9 mouse cellular contexts compared by ENCODE assay signal in genomic region chr2:167851216-167851896, GRCm38 (mm10).
DNase-seq lines count a peak whose midpoint lies in the region; ATAC-seq and TF ChIP-seq lines count a peak whose summit lies in the region.
"Had no signal": no experiment of that assay in that cellular context is flagged by ENCODE, and none has a peak within 500 bp of the region (broad histone marks: within the 10 kb centered on the region; RNA-seq: fewer than 3 reads in every experiment).

No protein-coding gene starts in this region.

- DNase-seq in midbrain, embryonic 10.5 days (ENCODE audit: low spot score): peak; percentile 34
- DNase-seq in midbrain, embryonic 11.5 days (ENCODE audit: low spot score, missing footprints): no peak
- DNase-seq in kidney, postnatal 36 days: peak; percentile 78 to 95
- DNase-seq in cerebellum, postnatal 4 days (ENCODE audit: low spot score in 2 of 2): no peak
- no peak for DNase-seq in left cerebral cortex, adult 18-20 months (ENCODE audit: low spot score in 2 of 2)
- no peak for DNase-seq in forebrain, postnatal 0 days

- H3K4me3 ChIP-seq in midbrain, embryonic 10.5 days: no peak overlapping the region
- H3K4me3 ChIP-seq in midbrain, embryonic 11.5 days (ENCODE audit: low read depth, low read length): no peak overlapping the region
- H3K4me3 ChIP-seq in heart, embryonic 11.5 days (ENCODE audit: low read depth, low read length): no peak overlapping the region
- H3K4me3 ChIP-seq in stomach, embryonic 16.5 days (replicated peaks; ENCODE audit: low read length): no peak overlapping the region
- no peak overlapping the region for H3K4me3 ChIP-seq in forebrain, postnatal 0 days (ENCODE audit: low read depth, low read length)
- H3K4me3 ChIP-seq: midbrain, embryonic 12.5 days had no signal

- no peak overlapping the region for H3K9ac ChIP-seq in midbrain, embryonic 11.5 days (ENCODE audit: low read length)
- H3K9ac ChIP-seq in heart, embryonic 11.5 days (ENCODE audit: low read depth, low read length): peak overlapping the region; percentile 47; the same call in 1 of the 2 replicates
- H3K9ac ChIP-seq in stomach, embryonic 16.5 days (ENCODE audit: low read length): peak overlapping the region; percentile 50
- H3K9ac ChIP-seq in forebrain, postnatal 0 days: no peak overlapping the region
- H3K9ac ChIP-seq: midbrain, embryonic 12.5 days had no signal

- peak overlapping the region; percentile 70 for H3K27ac ChIP-seq in midbrain, embryonic 10.5 days (replicated peaks)
- H3K27ac ChIP-seq in midbrain, embryonic 11.5 days (ENCODE audit: low read depth, low read length): no peak overlapping the region
- peak overlapping the region; percentile 76 for H3K27ac ChIP-seq in heart, embryonic 11.5 days (ENCODE audit: low read depth, low read length)
- H3K27ac ChIP-seq in stomach, embryonic 16.5 days (ENCODE audit: low read length): no peak overlapping the region
- no peak overlapping the region for H3K27ac ChIP-seq in forebrain, postnatal 0 days (ENCODE audit: low read depth, low read length)
- H3K27ac ChIP-seq: midbrain, embryonic 12.5 days had no signal

- H3K4me1 ChIP-seq in midbrain, embryonic 10.5 days: peaks cover 16% of the 10 kb centered on the region
- H3K4me1 ChIP-seq in midbrain, embryonic 11.5 days (ENCODE audit: control insufficient read depth, insufficient read depth, low read length): peaks cover 4% of the 10 kb centered on the region; the same call in 1 of the 2 replicates
- H3K4me1 ChIP-seq in heart, embryonic 11.5 days (ENCODE audit: control insufficient read depth, insufficient read depth, low read length): peaks cover 45% of the 10 kb centered on the region
- peaks cover 21% of the 10 kb centered on the region; the same call in 1 of the 2 replicates for H3K4me1 ChIP-seq in stomach, embryonic 16.5 days (ENCODE audit: control insufficient read depth, insufficient read depth, low read length)
- H3K4me1 ChIP-seq in forebrain, postnatal 0 days (ENCODE audit: insufficient read depth): no peaks in the 10 kb centered on the region

- no peaks in the 10 kb centered on the region; the same call in 1 of the 2 replicates for H3K27me3 ChIP-seq in midbrain, embryonic 10.5 days (ENCODE audit: low read depth, poor library complexity, severe bottlenecking)
- no peaks in the 10 kb centered on the region for H3K27me3 ChIP-seq in midbrain, embryonic 11.5 days (ENCODE audit: control insufficient read depth, insufficient read depth, low read length)
- no peaks in the 10 kb centered on the region for H3K27me3 ChIP-seq in heart, embryonic 11.5 days (ENCODE audit: control insufficient read depth, insufficient read depth, low read length)
- H3K27me3 ChIP-seq in stomach, embryonic 16.5 days (ENCODE audit: control insufficient read depth, insufficient read depth, low read length): no peaks in the 10 kb centered on the region
- H3K27me3 ChIP-seq in forebrain, postnatal 0 days (ENCODE audit: insufficient read depth, low read length): no peaks in the 10 kb centered on the region
- H3K27me3 ChIP-seq: midbrain, embryonic 12.5 days had no signal

- ATAC-seq in midbrain, embryonic 11.5 days (ENCODE audit: low FRiP score): no peak
- peak; percentile 28 for ATAC-seq in heart, embryonic 11.5 days (replicated peaks; ENCODE audit: insufficient number of reproducible peaks, low FRiP score, low TSS enrichment)
- ATAC-seq in stomach, embryonic 16.5 days (ENCODE audit: insufficient read depth, low FRiP score): no peak
- no peak for ATAC-seq in forebrain, postnatal 0 days

- no peak overlapping the region for H3K4me2 ChIP-seq in midbrain, embryonic 11.5 days
- H3K4me2 ChIP-seq in heart, embryonic 11.5 days: peak overlapping the region; percentile 25; the same call in 1 of the 2 replicates
- no peak overlapping the region for H3K4me2 ChIP-seq in stomach, embryonic 16.5 days (ENCODE audit: low read depth, low read length)
- H3K4me2 ChIP-seq in forebrain, postnatal 0 days (ENCODE audit: low read depth): no peak overlapping the region
- H3K4me2 ChIP-seq: midbrain, embryonic 12.5 days had no signal

- TF ChIP-seq CTCF in forebrain, postnatal 0 days (IDR thresholded peaks at IDR 0.05; ENCODE audit: low read depth): no peak

- WGBS in midbrain, embryonic 10.5 days: 30% methylated on average over 11 of the region's 11 CpGs
- 32% methylated on average over 11 of the region's 11 CpGs for WGBS in midbrain, embryonic 11.5 days
- 12% methylated on average over 11 of the region's 11 CpGs for WGBS in heart, embryonic 11.5 days (ENCODE audit: insufficient replicate concordance)
- WGBS in stomach, embryonic 16.5 days: 33% methylated on average over 11 of the region's 11 CpGs
- WGBS in forebrain, postnatal 0 days: 44% methylated on average over 11 of the region's 11 CpGs

- no peaks in the 10 kb centered on the region for H3K36me3 ChIP-seq in midbrain, embryonic 10.5 days
- H3K36me3 ChIP-seq in midbrain, embryonic 11.5 days (ENCODE audit: control insufficient read depth, insufficient read depth, low read length): no peaks in the 10 kb centered on the region
- no peaks in the 10 kb centered on the region for H3K36me3 ChIP-seq in heart, embryonic 11.5 days (ENCODE audit: control insufficient read depth, insufficient read depth, low read length)
- no peaks in the 10 kb centered on the region for H3K36me3 ChIP-seq in stomach, embryonic 16.5 days (ENCODE audit: control insufficient read depth, insufficient read depth, low read length)
- H3K36me3 ChIP-seq in forebrain, postnatal 0 days (ENCODE audit: insufficient read depth): no peaks in the 10 kb centered on the region
- H3K36me3 ChIP-seq: midbrain, embryonic 12.5 days had no signal

- H3K9me3 ChIP-seq in midbrain, embryonic 10.5 days (replicated peaks): no peaks in the 10 kb centered on the region
- no peaks in the 10 kb centered on the region for H3K9me3 ChIP-seq in midbrain, embryonic 11.5 days (ENCODE audit: control insufficient read depth, low read length)
- no peaks in the 10 kb centered on the region for H3K9me3 ChIP-seq in heart, embryonic 11.5 days (replicated peaks; ENCODE audit: control insufficient read depth, low read length)
- no peaks in the 10 kb centered on the region for H3K9me3 ChIP-seq in stomach, embryonic 16.5 days (replicated peaks; ENCODE audit: control insufficient read depth, low read length)
- H3K9me3 ChIP-seq in forebrain, postnatal 0 days (ENCODE audit: low read length): no peaks in the 10 kb centered on the region
- H3K9me3 ChIP-seq: midbrain, embryonic 12.5 days had no signal

Comparison
In these comparisons a context has a peak if more than half of its experiments do, and no peak if none do; other contexts are left out.
1. DNase-seq: peak in midbrain, embryonic 10.5 days (single experiment) and kidney, postnatal 36 days (2 of 2); none in midbrain, embryonic 11.5 days (single experiment), cerebellum, postnatal 4 days (0 of 2), left cerebral cortex, adult 18-20 months (0 of 2) and forebrain, postnatal 0 days (single experiment).
2. H3K27ac ChIP-seq: peak in midbrain, embryonic 10.5 days (single experiment) and heart, embryonic 11.5 days (single experiment); none in midbrain, embryonic 11.5 days (single experiment), stomach, embryonic 16.5 days (single experiment) and forebrain, postnatal 0 days (single experiment).
3. H3K9ac ChIP-seq: peak in heart, embryonic 11.5 days (single experiment) and stomach, embryonic 16.5 days (single experiment); none in midbrain, embryonic 11.5 days (single experiment) and forebrain, postnatal 0 days (single experiment).